Mouse (Mus musculus) activated CD4-positive, CD25-positive, alpha-beta regulatory T cell, adult 4 months (primary cell): ENCODE data around the gene Fbxo21. TPM values are rescaled to one million over a fixed set of nuclear protein-coding genes. Genes with fewer than 3 reads are reported as not detected.

ENCODE experiments used
- ATAC-seq: one replicate; pipeline ENCODE4 v1.8.0; 2017
- polyA plus RNA-seq, 2 experiments: library from polyadenylated mRNA; unstranded; fragments of 100-300 nt; shearing (Covaris generic); gene quantifications; one replicate each; pipeline ENCODE4 v1.2.1; 2017

The Fbxo21 gene
- polyA plus RNA-seq, 2 experiments from 2014 or later, result 9.8 to 12.0 TPM

DNA sequence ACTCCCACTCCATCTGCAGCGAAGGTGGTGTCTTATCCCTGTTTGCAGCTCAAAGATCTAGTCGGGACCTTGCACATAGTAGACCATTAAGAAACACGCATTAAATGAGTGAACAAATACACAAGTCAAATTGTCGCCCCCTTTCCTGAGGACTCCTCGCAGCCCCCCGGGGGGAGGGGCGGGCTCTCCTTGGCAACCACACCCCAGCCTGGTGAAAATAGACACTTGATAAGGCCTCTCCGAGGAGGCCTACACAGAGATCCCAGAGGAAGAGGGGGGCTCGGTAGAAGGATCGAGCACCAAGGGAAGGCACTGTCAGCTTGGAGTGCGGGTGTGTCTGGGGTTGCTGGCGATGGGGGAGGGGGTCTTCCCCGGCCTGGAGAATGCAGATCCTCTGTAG lies 49.8 kb downstream of the Fbxo21 start:
- ATAC-seq, result no peak

DNA sequence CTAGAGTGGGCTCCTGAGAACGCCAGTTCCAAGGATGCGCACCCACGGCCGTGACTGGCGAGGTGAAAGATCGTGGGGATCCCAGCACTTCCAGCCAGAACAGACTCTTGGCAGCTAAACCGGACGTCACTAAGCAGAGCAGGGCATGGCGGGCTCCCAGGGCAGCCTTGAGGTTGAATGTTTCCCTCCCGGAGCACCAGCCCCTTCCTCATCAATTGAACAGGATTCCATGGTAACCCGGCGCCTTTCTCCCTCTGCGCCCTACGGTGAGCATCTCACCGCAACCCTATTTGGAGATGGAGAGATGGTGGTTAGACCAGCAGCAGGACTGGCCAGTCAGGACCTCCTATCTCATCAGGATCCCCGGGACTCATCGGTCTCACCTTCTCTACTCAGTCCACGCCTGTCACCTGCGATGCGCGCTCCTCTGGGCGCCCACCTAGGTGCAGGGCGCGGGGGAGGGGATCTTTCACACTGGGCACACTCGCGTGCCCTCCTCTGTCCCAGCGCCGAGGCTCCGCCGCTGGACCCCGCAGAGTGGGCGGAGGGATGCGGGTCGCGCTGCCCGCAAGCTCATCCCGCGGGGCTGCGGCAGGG lies 50.7 kb downstream of the Fbxo21 start:
- no peak for ATAC-seq

DNA sequence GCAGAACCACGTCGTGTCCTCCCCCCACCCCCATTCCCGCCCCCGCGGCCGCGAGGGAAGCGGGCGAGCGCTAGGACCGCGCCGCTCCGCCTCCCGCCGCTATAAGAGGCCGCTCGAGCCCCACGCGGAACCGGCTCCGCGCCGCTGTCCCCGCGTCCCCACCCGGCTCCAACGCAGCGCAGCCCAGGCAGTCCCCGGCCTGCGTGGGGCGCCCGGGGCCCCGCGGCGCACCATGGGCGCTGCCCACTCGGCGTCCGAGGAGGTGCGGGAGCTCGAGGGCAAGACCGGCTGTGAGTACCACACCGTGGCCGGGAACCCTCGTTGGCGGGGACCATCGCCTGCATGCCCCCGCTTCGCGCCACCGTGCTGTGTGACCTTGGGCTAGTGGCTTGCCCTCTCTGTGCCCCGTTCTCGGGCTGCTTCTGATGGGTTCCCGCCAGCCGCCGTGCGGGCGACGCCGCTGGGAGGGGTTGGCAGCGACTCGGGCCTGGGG lies 51.2 kb downstream of the Fbxo21 start, which contains the start of gene Tesc:
Gene Tesc (plus strand): TSS at position 46 of the 493 bp plus-strand sequence.
- ATAC-seq, result peak; percentile 12

DNA sequence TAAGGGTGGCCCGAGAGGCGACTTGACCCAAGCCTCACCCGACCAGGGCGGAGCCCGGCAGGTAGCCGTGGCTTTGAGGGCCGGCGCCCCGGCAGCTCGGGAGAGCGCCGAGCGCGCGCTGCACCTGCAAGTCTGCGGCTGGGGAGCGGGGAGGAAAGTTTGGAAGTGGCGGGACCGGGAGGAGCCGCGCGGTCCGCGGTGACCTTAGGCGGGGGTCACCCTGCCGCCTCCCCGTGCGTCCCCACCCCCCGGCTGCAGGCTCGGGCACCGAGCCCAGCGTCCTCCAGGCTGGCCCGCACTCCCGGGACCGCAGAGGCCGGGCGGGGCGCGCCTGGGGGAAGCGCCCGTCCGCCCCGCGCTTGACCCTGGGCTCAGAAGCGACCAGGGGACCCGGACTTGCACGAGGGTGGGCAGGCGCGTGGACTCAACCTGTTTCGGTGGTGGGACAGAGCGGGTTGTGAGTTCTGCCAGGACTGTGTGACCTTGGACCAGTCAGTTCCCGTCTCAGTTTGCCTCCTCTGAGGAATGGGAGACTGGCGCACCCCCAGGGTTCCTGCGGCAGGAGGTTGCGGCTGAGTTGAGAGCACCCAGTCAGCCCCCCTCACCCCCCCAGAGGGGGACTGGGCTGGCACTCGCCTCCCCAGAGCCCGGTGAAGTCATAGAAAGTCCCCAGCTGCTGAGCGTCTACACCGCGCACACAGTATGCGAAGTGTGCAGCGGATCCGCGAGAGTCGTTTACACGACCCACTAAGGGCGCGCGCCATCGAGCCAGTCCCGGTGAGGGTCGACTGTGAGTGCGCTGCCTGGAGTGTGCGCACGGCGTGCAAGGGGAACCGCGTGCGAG lies 51.9 kb downstream of the Fbxo21 start:
- peak; percentile 40 for ATAC-seq

DNA sequence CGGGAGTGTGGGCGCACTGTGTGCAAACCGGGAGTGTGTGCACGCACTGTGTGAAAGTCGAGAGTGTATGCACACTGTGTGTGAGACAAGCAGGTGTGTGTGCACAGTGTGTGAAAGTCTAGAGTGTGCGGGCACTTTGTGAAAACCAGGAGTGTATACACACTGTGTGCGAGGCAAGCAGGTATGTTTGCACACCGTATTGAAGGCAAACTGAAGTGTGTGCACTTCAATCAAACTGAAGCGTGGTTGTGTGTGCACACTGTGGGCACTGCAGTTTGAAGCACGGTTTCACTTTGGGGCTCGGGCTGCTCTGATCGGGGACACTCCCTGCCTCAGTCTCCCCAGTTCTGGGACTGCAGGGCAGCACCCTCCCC lies 52.5 kb downstream of the Fbxo21 start:
- ATAC-seq, result peak; percentile 31

DNA sequence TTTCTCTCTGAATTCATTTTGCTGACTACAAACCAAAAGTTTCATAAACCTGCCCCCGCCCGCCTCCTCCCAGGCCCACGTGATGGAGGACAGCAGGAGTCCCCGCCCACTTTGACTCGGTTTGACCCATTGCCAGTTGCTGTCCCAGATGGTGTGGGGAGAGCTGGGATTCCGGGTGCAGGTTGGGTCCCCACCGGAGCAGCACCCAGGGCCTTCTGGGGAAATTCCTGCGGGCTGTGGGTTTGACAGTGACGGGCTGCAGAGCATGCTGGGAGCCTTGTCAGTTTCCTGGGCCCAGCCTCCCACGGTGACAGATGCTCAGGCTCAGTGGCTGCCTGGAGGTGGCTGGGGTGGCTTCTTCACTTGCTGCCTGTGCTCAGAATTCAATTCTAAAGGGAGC lies 52.9 kb downstream of the Fbxo21 start:
- ATAC-seq, result peak; percentile 82

DNA sequence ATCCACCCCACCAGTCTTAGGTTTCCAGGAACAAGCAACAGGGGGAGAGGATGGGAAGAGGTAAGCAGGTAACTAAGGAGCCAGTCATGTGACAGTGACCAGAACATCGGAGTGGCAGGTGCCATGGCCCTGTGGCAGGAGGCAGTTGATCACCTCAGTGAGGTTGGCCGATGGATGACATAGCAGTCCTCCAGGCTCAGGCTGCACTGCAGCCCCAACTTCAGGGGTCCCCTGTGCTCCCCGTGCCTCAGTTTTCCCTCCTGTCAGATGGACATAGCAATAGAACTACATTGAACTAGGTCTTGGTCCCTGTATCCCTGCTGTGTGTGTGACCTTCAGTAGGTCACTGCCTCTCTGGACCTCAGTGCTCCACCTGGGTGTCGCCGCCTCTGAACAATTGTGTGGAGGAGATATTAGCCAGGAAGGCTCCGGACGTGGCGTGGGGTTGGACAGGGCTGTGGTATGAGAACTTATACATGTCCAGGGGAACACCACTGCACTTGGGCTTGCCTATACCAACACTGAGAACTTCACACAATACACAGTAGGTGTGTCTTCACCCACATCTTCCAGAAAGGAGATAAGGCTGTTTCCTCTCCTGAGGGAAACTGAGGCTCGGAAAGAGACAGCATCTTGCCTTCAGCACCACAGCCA lies 53.6 kb downstream of the Fbxo21 start:
- no peak for ATAC-seq

DNA sequence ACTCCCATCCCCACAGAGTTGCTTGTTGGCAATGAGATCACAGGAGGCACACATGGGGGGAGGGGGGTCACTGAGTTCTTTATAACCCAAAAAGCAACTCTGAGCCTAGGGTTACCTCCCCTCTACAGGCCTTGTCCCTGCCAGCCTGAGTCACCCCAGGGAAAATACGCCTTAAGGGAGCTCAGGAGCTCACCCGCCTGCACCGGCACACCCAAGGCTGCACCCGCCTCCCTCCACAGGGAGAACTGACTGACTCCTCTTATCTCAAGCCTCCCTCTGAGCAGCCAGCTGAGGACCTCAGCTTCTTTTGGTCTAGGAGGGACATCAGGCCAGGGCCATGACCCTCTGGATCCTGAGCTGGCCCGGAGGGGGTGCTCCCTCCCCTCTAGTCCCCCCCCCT lies 54.5 kb downstream of the Fbxo21 start:
- no peak for ATAC-seq

DNA sequence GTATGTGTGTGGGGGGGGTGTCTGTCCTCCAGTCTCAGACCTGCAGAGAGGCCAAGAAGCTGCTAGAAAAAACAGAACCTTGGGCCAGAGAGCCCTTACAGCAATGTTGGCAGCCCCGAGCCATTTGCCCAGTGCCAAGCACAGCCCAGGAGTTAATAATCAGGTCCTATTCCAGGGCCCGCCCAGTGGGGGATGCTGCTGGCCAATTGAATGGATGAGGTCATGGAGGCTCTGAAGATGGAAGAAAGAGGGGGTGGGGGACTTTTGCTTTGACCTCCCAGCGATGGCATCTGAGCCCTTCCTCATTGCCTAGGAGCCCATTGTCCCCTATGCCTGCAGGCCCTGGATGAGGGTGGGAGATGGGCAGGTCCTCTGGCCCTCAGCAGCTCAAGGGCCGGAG lies 55.0 kb downstream of the Fbxo21 start:
- no peak for ATAC-seq

DNA sequence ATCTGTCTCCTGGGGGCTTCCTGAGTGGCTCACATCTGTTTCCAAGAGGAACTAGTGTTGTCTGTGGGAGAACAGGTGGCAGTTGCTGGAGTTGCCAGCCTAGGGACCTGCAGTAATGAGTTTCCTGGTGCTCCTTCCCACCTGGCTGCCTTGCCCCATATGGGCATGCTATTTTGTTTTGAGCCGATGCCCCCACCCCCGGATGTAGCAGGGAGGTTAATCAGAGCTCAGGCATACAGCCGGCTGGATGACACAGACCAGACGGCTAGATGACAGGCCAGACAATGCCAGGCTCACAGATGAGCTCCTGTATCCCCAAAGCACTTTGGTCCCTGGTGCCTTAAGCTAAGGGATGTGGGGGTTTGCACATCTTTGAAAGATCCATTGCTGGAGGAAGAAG lies 56.8 kb downstream of the Fbxo21 start:
- ATAC-seq, result no peak

DNA sequence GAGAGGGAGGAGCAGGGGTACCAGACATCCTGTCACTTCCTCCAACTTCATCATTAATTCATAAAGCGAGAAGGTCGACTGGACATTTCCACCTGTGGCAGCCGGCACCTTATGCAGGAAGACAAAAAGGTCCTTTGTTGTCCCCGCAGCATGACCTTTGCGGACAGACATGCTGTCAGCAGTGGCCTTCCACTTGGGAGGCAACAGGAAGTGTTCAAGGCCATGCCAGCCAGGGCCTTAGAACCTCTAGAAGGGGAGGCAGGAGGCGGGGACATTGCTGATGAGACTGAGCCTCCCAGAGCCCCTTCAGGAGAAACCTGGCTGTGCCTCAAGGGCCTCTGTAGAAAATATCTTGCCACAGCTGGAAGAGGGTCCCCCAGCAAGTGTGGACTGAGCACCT lies 57.2 kb downstream of the Fbxo21 start:
- ATAC-seq, result no peak

DNA sequence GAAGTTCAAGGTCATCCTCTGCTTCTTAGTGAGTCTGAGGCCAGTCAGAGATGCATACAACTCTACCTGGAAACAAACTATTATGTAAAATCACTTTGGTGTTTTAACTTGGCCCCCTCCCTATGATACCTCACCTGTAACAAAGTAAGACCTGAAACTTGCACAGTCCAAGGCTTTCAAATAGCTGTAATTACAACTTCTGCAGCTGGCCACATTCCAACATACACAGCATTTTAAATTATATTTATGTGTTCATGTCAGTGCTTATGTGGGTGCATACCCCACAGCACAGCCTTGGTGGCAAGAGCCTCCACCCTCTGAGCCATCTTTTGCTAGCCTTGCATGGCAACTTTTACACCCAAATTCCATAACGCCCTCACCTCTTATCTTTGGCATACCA lies 58.1 kb downstream of the Fbxo21 start:
- no peak for ATAC-seq

DNA sequence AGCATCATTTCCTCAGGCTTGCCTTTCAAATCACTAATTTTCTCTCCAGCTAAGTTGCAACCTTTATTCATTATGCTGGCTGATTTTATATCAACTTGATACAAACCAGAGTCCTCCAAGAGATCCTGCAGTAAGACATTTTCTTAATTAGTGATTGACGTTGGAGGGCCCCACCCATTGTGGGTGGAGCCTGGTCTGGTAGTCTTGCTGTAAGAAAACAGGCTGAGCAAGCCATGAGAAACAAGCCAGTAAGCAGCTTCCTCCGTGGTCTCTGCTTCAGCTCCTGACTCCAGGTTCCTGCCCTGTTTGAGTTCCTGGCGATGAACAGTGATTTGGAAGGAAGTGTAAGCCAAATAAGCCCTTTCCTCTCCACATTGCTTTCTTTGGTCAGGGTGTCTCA lies 59.3 kb downstream of the Fbxo21 start:
- no peak for ATAC-seq

DNA sequence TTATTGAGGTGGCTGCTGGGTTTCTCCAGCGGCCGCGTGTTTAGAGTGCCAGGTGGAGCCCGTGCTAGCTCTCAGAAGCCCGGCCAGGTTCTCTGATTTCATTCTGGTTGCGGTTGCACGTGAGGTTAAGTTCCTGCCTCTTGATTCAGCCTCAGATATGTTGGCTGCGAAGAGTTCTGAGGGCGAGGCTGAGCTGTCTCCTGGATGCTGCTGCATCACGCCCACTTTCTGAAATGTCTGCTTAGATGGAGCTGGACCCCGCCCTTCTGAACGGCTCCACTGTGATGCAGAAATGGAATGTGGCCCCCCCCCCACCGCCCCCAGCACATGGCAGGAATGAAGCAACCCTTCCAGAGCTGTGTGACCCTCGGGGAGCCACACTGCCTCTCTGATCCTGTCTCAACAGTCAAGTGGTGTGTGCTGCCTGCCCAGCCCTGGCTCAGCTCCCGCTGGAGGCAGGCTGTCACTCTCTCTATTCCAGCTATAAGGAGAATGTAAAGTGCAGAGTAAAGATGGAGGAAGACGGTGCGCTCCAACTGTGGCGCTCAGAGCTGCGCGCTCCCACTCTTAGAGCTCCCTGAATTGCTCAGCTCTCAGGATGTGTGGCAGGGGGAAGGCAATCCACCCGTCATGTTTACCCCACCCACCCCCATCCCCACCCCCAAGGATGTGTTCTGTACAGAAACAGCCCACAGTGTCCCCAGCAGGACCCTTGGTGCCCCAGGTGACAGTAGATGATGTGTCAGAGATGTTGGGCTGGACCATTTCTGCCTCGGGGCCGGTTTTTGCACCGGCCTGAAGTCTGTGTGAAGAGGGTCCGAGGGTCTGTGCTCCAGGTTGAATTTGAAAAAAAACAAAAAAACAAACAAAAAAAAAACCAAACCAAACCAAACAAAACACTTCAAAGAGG lies 60.6 kb downstream of the Fbxo21 start:
- peak; percentile 64 for ATAC-seq

DNA sequence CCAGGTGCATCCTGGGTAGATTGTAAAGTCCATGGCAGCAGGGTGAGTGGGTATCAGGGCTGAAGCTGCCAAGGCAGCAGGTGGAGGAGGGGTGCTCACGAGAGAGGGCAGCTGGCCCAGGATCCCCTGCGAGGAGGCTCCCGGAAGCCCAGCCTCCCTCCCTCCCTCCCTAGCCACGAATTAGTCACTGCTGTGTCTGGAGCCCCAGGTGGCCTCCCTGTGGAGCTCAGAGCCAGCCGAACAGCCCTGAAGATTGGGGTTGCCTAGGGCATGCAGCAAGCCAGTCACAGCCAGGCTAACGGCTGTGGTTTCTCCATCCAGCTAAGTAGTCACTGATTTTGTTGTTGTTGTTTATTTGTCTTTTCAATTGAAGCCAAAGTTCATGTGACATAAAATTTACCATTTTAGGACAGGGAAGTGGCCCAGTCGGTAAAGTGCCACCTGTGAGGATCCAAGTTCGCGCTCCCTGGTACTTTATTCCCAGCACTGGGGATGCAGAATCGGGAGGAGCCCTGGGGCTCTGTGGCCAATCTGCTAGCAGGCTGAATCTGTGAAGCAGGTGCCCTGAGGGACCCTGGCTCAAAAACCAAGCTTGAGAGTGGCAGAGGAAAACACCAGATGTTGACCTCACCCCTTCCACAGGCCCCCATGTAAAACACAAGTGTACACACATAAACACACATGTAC lies 61.4 kb downstream of the Fbxo21 start:
- ATAC-seq, result peak; percentile 72

DNA sequence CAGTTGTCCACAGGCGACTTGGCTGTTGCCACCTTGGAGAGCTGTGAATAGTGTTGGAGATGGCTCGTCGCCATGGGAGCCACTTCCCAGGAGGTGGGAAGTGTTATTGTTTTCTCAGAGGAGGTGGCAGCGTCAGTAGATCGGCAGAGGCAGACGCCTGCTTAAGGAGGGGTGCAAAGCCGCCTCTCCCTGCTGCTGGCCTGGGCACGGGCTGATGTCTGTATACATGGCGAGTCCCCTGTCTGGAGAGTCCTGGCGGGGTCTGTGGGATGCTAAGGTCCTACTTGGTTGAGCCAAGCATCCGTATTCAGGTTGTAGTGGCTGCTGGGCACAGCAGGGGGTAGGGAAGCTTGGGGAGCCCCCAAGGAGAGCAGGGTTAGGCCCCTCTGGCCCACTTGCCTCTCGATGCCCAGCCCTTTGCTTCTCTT lies 62.7 kb downstream of the Fbxo21 start:
- ATAC-seq, result no peak

DNA sequence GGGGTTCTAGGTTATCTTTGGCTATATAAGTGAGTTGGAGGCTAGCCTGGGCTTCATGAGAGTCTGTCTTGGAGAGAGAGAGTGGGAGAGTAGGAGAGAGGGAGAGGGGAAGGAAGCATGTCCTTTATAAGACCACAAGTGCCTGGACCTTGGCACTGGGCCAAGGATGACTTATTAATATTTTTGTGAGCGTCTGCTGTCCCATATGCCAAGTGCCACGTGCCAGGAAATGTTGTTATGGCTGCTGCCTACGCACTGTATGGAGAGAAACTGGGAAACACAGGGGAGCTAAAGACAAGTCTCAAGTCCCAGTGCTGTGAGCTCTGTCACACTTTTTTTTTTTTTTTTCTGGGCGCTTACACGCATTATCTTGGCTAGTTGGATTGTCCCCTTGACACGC lies 66.1 kb downstream of the Fbxo21 start:
- no peak for ATAC-seq

DNA sequence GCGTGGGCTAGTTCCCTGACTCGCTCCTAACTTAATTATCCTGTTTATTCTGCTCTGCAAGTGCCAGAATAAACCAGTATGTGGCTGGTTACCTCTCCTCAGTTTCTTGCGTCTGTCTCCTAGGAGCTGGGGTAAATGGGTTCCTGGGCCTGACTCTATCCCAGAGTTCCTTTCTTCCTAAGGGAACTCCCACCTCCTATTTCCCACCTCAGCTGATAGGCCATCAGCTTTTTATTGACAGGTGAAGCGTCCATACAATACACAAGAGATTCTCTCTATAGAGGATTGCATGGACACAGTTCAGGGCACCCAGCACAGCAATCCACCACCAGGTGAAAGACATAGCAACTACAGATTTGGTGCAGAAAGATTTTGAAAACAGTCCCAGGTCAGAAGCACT lies 67.2 kb downstream of the Fbxo21 start:
- no peak for ATAC-seq

DNA sequence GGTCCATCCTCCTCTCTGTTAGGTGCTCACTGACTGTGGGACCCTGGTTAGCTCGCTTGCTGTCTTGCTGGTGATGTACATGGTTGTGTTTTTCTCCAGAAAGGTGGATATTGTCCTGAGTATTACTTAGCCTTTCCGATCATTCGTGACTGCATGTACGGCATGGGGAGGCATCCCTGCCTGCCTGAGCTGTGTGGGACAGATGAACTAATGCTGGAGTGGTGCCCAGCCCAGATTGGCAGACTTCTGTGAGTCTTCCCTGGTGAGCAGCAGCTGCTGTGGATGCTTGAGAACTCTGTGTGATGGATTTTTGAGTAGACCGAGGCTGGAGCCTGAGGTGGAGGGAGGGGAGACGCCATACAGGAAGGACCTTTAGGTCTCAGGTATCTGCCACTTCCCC lies 68.4 kb downstream of the Fbxo21 start:
- no peak for ATAC-seq

DNA sequence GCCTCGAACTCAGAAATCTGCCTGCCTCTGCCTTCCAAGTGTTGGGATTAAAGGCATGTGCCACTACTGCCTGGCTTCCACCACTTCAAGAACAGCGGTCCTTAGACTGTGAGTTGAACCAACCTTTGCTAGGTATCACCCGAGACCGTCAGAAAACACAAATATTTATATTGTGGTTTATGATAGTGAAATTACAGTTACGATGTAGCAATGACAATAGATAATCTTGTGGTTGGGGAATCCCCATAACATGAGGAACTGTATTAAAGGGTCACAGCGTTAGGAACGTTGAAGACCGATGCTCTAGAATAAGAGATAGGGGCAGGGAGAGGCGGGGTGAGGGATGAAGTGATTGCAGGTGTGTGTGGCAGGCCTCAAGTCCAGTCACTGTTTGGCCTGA lies 68.9 kb downstream of the Fbxo21 start:
- peak; percentile 78 for ATAC-seq

DNA sequence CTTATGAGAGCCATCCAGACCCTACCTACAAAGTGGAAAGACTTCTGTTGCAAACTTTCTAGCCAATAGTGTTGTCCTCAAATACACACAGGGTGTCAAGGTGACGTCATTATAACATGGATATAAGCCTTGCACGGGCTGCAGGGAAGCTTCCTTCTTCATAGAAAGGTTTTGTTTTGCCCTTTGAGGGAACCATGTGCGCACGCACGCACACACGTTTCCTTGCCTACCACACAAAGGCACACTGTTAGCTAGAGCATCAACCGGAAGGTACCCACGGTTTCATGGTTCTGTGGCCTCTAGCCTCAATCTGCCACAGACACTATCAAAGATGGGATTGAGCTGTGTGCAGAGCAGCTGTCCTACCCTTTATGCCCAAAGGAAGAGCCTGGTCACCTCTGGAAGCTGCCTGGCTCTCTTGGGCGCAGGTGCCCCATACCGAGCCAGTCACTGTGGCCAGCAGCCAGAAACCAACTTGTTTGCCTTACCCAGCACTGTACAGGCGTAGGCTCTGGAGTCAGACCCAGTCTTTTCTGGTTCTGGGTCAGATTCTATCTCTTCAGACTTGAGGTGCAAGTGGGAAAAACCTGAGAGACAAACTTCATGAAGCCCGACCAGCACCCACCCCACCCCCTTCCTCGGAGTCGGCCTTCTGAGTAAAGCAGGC lies 70.7 kb downstream of the Fbxo21 start:
- ATAC-seq, result peak; percentile 33
